Mouse (Mus musculus) E14TG2a.4 (cell line): ENCODE measurements around the gene Gm10300.

Experiments used
- CTCF ChIP-seq: conservative IDR thresholded peaks from 2 replicates; pipeline ENCODE4 v1.5.1; 2014; ENCODE audit warnings: low read length
- POU5F1 ChIP-seq: IDR thresholded peaks from 2 replicates; pipeline ENCODE4 v1.6.1; 2014; ENCODE audit warnings: low read length, borderline replicate concordance

- TF ChIP-seq CTCF = no peak
- TF ChIP-seq POU5F1 = no peak
Measured at GRCm38 (mm10) chr4:132095043-132095442, 20.5 kb downstream of the Gm10300 start.
